ENCODE assay signal across 28 mouse cellular contexts in genomic region chr7:74022571-74022970, GRCm38 (mm10). TPM values are rescaled to one million over a fixed set of nuclear protein-coding genes. Genes with fewer than 3 reads are reported as not detected.
A peak's percentile ranks its signal among the peaks of the same experiment; 100 is the strongest.
DNase-seq lines count a peak whose midpoint lies in the region; ATAC-seq and TF ChIP-seq lines count a peak whose summit lies in the region.
"Had no signal": no experiment of that assay in that cellular context is flagged by ENCODE, and none has a peak within 500 bp of the region (broad histone marks: within the 10 kb centered on the region; RNA-seq: fewer than 3 reads in every experiment).

No protein-coding gene starts in this region.

- no peaks in the 10 kb centered on the region for H3K9me3 ChIP-seq in kidney, embryonic 14.5 days (ENCODE audit: control insufficient read depth, low read length)
- H3K9me3 ChIP-seq in lung, embryonic 14.5 days (ENCODE audit: low read depth, low read length), result no peaks in the 10 kb centered on the region
- H3K9me3 ChIP-seq: embryonic facial prominence, embryonic 10.5 days; embryonic facial prominence, embryonic 15.5 days; forebrain, embryonic 12.5 days; heart, embryonic 12.5 days; hindbrain, embryonic 13.5 days; limb, embryonic 13.5 days; liver, embryonic 13.5 days; midbrain, embryonic 13.5 days; neural tube, embryonic 13.5 days; stomach, embryonic 15.5 days had no signal

- 42% methylated on average over 2 of the region's 2 CpGs for WGBS in kidney, embryonic 14.5 days
- 31% methylated on average over 2 of the region's 2 CpGs for WGBS in lung, embryonic 14.5 days

- H3K36me3 ChIP-seq in kidney, embryonic 14.5 days (ENCODE audit: control insufficient read depth, insufficient read depth, low read length), result no peaks in the 10 kb centered on the region
- H3K36me3 ChIP-seq in lung, embryonic 14.5 days (ENCODE audit: insufficient read depth), result no peaks in the 10 kb centered on the region
- H3K36me3 ChIP-seq: embryonic facial prominence, embryonic 10.5 days; embryonic facial prominence, embryonic 15.5 days; forebrain, embryonic 12.5 days; heart, embryonic 12.5 days; hindbrain, embryonic 13.5 days; limb, embryonic 13.5 days; liver, embryonic 13.5 days; midbrain, embryonic 13.5 days; neural tube, embryonic 13.5 days; stomach, embryonic 15.5 days had no signal

- 0 out of 2 replicates have a peak, but pooled peaks cover 2% of the 10 kb centered on the region for H3K4me1 ChIP-seq in kidney, embryonic 14.5 days (ENCODE audit: control insufficient read depth, insufficient read depth, low read length)
- 0 out of 2 replicates have a peak, but pooled peaks cover 5% of the 10 kb centered on the region for H3K4me1 ChIP-seq in lung, embryonic 14.5 days (ENCODE audit: insufficient read depth)
- H3K4me1 ChIP-seq: embryonic facial prominence, embryonic 15.5 days; limb, embryonic 13.5 days; liver, embryonic 13.5 days; megakaryocyte, embryonic 14.5 days; stomach, embryonic 15.5 days had no signal

- peak; percentile 60; the same call in 1 of the 2 replicates for ATAC-seq in kidney, embryonic 14.5 days (ENCODE audit: low FRiP score, low TSS enrichment)
- peak; percentile 59; the same call in 1 of the 2 replicates for ATAC-seq in lung, embryonic 14.5 days (ENCODE audit: insufficient read depth)
- ATAC-seq: forebrain, postnatal 0 days; intestine, embryonic 16.5 days; midbrain, embryonic 13.5 days had no signal

- no peak overlapping the region for H3K9ac ChIP-seq in kidney, embryonic 14.5 days (ENCODE audit: low read depth, low read length)
- no peak overlapping the region for H3K9ac ChIP-seq in lung, embryonic 14.5 days
- H3K9ac ChIP-seq: embryonic facial prominence, embryonic 15.5 days; forebrain, embryonic 12.5 days; forebrain, postnatal 0 days; heart, embryonic 12.5 days; hindbrain, embryonic 13.5 days; limb, embryonic 13.5 days; liver, embryonic 13.5 days; midbrain, embryonic 13.5 days; neural tube, embryonic 13.5 days; stomach, embryonic 15.5 days had no signal

- no peak for TF ChIP-seq CTCF in lung, embryonic 14.5 days (IDR thresholded peaks at IDR 0.05; ENCODE audit: low read depth)

- H3K4me3 ChIP-seq in kidney, embryonic 14.5 days (ENCODE audit: low read length), result no peak overlapping the region
- H3K4me3 ChIP-seq in lung, embryonic 14.5 days (ENCODE audit: low read depth, low read length), result no peak overlapping the region
- H3K4me3 ChIP-seq: embryonic facial prominence, embryonic 10.5 days; embryonic facial prominence, embryonic 15.5 days; forebrain, embryonic 12.5 days; heart, adult 2 months; heart, embryonic 12.5 days; hindbrain, embryonic 13.5 days; limb, embryonic 13.5 days; liver, embryonic 13.5 days; megakaryocyte, embryonic 14.5 days; midbrain, embryonic 13.5 days; neural tube, embryonic 13.5 days; stomach, embryonic 15.5 days had no signal

- DNase-seq in kidney, postnatal 25 days, result no peak
- DNase-seq in lung, embryonic 14.5 days, result peak; percentile 62
- DNase-seq in lung, postnatal 36 days, result no peak
- peak; percentile 10 for DNase-seq in ovary, adult 18-20 months (ENCODE audit: low spot score)
- no peak for DNase-seq in ovary, postnatal 10 days (ENCODE audit: low spot score)
- DNase-seq: B cell, adult 2 months; cerebellum, adult 8-10 months; cerebellum, postnatal 25 days; forebrain, postnatal 0 days; heart, adult 2 months; heart, postnatal 4 days; kidney, postnatal 4 days; liver, embryonic 13.5 days; lung, adult 2 months; retina, postnatal 1 day; right cerebral cortex, postnatal 14 days had no signal

- H3K4me2 ChIP-seq in kidney, embryonic 14.5 days (replicated peaks; ENCODE audit: low read depth, low read length), result no peak overlapping the region
- no peak overlapping the region for H3K4me2 ChIP-seq in lung, embryonic 14.5 days
- H3K4me2 ChIP-seq: embryonic facial prominence, embryonic 15.5 days; forebrain, embryonic 12.5 days; heart, embryonic 12.5 days; hindbrain, embryonic 13.5 days; limb, embryonic 13.5 days; liver, embryonic 13.5 days; midbrain, embryonic 13.5 days; neural tube, embryonic 13.5 days; stomach, embryonic 15.5 days had no signal

- no peak overlapping the region for H3K27ac ChIP-seq in kidney, embryonic 14.5 days (ENCODE audit: low read depth, low read length)
- H3K27ac ChIP-seq in lung, embryonic 14.5 days (ENCODE audit: low read depth), result no peak overlapping the region
- H3K27ac ChIP-seq: embryonic facial prominence, embryonic 10.5 days; embryonic facial prominence, embryonic 15.5 days; forebrain, embryonic 12.5 days; heart, adult 2 months; hindbrain, embryonic 13.5 days; limb, embryonic 13.5 days; liver, embryonic 13.5 days; midbrain, embryonic 13.5 days; neural tube, embryonic 13.5 days; stomach, embryonic 15.5 days had no signal

- H3K27me3 ChIP-seq in kidney, embryonic 14.5 days (ENCODE audit: control insufficient read depth, insufficient read depth, low read length), result no peaks in the 10 kb centered on the region
- H3K27me3 ChIP-seq in lung, embryonic 14.5 days (ENCODE audit: insufficient read depth, low read length), result no peaks in the 10 kb centered on the region
- H3K27me3 ChIP-seq: embryonic facial prominence, embryonic 15.5 days; hindbrain, embryonic 13.5 days; limb, embryonic 13.5 days; liver, embryonic 13.5 days; stomach, embryonic 15.5 days had no signal

RNA-seq across cellular contexts. Expression of gene St8sia2, which starts 9.1 kb away (rescaled TPM):
- 12.6 and 18.7 TPM in 2 replicates for polyA plus RNA-seq in kidney, embryonic 14.5 days (2014; fragmentation: Nextera tagmentation; extraction: Ambion mirVana)
- polyA plus RNA-seq in lung, embryonic 14.5 days (2014; fragmentation: Nextera tagmentation; extraction: Ambion mirVana), result 17.2 and 19.0 TPM in 2 replicates

Comparison
In these comparisons a context has a peak if more than half of its experiments do, and no peak if none do; other contexts are left out.
1. DNase-seq: peak in lung, embryonic 14.5 days (single experiment) and ovary, adult 18-20 months (single experiment); none in kidney, postnatal 25 days (0 of 2), lung, postnatal 36 days (single experiment) and ovary, postnatal 10 days (single experiment).